ENCODE assay signal across 11 mouse cellular contexts in the genomic region with DNA sequence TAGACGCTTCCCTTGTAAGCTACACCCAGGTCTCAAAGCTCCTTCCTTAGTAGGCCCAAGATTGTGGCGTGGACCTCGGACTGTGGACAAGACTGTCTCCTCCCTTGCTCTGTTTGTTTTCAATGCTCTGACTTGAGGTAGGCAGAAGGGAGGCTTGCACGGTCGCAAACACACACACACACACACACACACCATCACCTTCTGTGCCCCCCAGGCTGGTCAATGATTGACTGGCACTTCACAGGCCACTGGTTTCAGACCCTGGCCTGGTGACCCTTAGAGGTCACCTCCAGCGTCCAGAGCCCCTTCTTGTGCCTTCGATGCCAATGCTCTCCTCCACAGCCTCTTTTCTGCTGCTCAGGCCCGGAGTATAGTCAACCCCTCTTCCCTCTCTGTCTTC. TPM values are rescaled to one million over a fixed set of nuclear protein-coding genes. Genes with fewer than 3 reads are reported as not detected.
DNase-seq lines count a peak whose midpoint lies in the region; ATAC-seq lines count a peak whose summit lies in the region.
"Had no signal": no experiment of that assay in that cellular context is flagged by ENCODE, and none has a peak within 500 bp of the region (broad histone marks: within the 10 kb centered on the region; RNA-seq: fewer than 3 reads in every experiment).

No protein-coding gene starts in this region.

- peak overlapping the region; percentile 34 for H3K4me2 ChIP-seq in liver, embryonic 11.5 days
- peak overlapping the region; percentile 12; the same call in 1 of the 2 replicates for H3K4me2 ChIP-seq in forebrain, embryonic 14.5 days (ENCODE audit: low read length)
- peak overlapping the region; percentile 36 for H3K4me2 ChIP-seq in kidney, embryonic 14.5 days (replicated peaks; ENCODE audit: low read depth, low read length)
- peak overlapping the region; percentile 31 for H3K4me2 ChIP-seq in neural tube, embryonic 13.5 days

- H3K4me1 ChIP-seq in liver, embryonic 11.5 days (replicated peaks; ENCODE audit: control insufficient read depth, insufficient read depth, low read length): peaks cover 10% of the 10 kb centered on the region
- peaks cover 7% of the 10 kb centered on the region for H3K4me1 ChIP-seq in forebrain, embryonic 14.5 days (ENCODE audit: control insufficient read depth, insufficient read depth, low read length)
- peaks cover 27% of the 10 kb centered on the region for H3K4me1 ChIP-seq in kidney, embryonic 14.5 days (ENCODE audit: control insufficient read depth, insufficient read depth, low read length)
- H3K4me1 ChIP-seq in neural tube, embryonic 13.5 days (replicated peaks): peaks cover 35% of the 10 kb centered on the region

- ATAC-seq in liver, embryonic 11.5 days (replicated peaks; ENCODE audit: low FRiP score): no peak
- no peak for ATAC-seq in forebrain, embryonic 14.5 days
- ATAC-seq in kidney, embryonic 14.5 days (ENCODE audit: low FRiP score, low TSS enrichment): peak; percentile 44
- ATAC-seq in neural tube, embryonic 13.5 days (ENCODE audit: low read depth): no peak

- no peaks in the 10 kb centered on the region for H3K9me3 ChIP-seq in liver, embryonic 11.5 days (ENCODE audit: control insufficient read depth, low read length)
- H3K9me3 ChIP-seq in forebrain, embryonic 14.5 days (replicated peaks; ENCODE audit: control insufficient read depth, low read length): no peaks in the 10 kb centered on the region
- no peaks in the 10 kb centered on the region for H3K9me3 ChIP-seq in kidney, embryonic 14.5 days (ENCODE audit: control insufficient read depth, low read length)
- H3K9me3 ChIP-seq in neural tube, embryonic 13.5 days: no peaks in the 10 kb centered on the region

- no peak overlapping the region for H3K4me3 ChIP-seq in liver, embryonic 11.5 days (ENCODE audit: low read depth, low read length)
- H3K4me3 ChIP-seq in forebrain, embryonic 14.5 days (ENCODE audit: low read depth, low read length): no peak overlapping the region
- peak overlapping the region; percentile 14 for H3K4me3 ChIP-seq in kidney, embryonic 14.5 days (ENCODE audit: low read length)
- no peak overlapping the region for H3K4me3 ChIP-seq in neural tube, embryonic 13.5 days

- WGBS in liver, embryonic 11.5 days: 58% methylated on average over 8 of the region's 8 CpGs
- 60% methylated on average over 8 of the region's 8 CpGs for WGBS in forebrain, embryonic 14.5 days
- WGBS in kidney, embryonic 14.5 days: 33% methylated on average over 8 of the region's 8 CpGs
- 54% methylated on average over 8 of the region's 8 CpGs for WGBS in neural tube, embryonic 13.5 days

- DNase-seq in liver, embryonic 11.5 days (ENCODE audit: low spot score): no peak
- no peak for DNase-seq in liver
- no peak for DNase-seq in forebrain, embryonic 14.5 days (ENCODE audit: low spot score)
- DNase-seq in urinary bladder, postnatal 4 days (ENCODE audit: low spot score in 2 of 2): no peak
- DNase-seq in adrenal gland, adult 18-20 months (ENCODE audit: low spot score in 2 of 2): no peak
- DNase-seq in cerebellum, postnatal 4 days (ENCODE audit: low spot score in 2 of 2): no peak
- DNase-seq: gastrocnemius, postnatal 36 days had no signal

- H3K36me3 ChIP-seq in liver, embryonic 11.5 days (ENCODE audit: control insufficient read depth, insufficient read depth, low read length): no peaks in the 10 kb centered on the region
- no peaks in the 10 kb centered on the region for H3K36me3 ChIP-seq in forebrain, embryonic 14.5 days (ENCODE audit: control insufficient read depth, insufficient read depth, low read length)
- no peaks in the 10 kb centered on the region for H3K36me3 ChIP-seq in kidney, embryonic 14.5 days (ENCODE audit: control insufficient read depth, insufficient read depth, low read length)
- no peaks in the 10 kb centered on the region for H3K36me3 ChIP-seq in neural tube, embryonic 13.5 days

- peaks cover 48% of the 10 kb centered on the region for H3K27me3 ChIP-seq in liver, embryonic 11.5 days (replicated peaks; ENCODE audit: control insufficient read depth, insufficient read depth, low read length)
- peaks cover 14% of the 10 kb centered on the region; the same call in 1 of the 2 replicates for H3K27me3 ChIP-seq in forebrain, embryonic 14.5 days (replicated peaks; ENCODE audit: control insufficient read depth, insufficient read depth, low read length)
- H3K27me3 ChIP-seq in kidney, embryonic 14.5 days (ENCODE audit: control insufficient read depth, insufficient read depth, low read length): no peaks in the 10 kb centered on the region
- H3K27me3 ChIP-seq in neural tube, embryonic 13.5 days: peaks cover 41% of the 10 kb centered on the region

- H3K27ac ChIP-seq in liver, embryonic 11.5 days (ENCODE audit: low read depth, low read length): no peak overlapping the region
- H3K27ac ChIP-seq in forebrain, embryonic 14.5 days (ENCODE audit: low read depth, low read length): no peak overlapping the region
- peak overlapping the region; percentile 80 for H3K27ac ChIP-seq in kidney, embryonic 14.5 days (ENCODE audit: low read depth, low read length)
- H3K27ac ChIP-seq in neural tube, embryonic 13.5 days (replicated peaks): peak overlapping the region; percentile 35
- H3K27ac ChIP-seq: liver, embryonic 14.5 days had no signal

- no peak overlapping the region for H3K9ac ChIP-seq in liver, embryonic 11.5 days (ENCODE audit: low read depth, low read length)
- H3K9ac ChIP-seq in forebrain, embryonic 14.5 days (ENCODE audit: low read length): no peak overlapping the region
- H3K9ac ChIP-seq in kidney, embryonic 14.5 days (ENCODE audit: low read depth, low read length): peak overlapping the region; percentile 34; the same call in 1 of the 2 replicates
- peak overlapping the region; percentile 52 for H3K9ac ChIP-seq in neural tube, embryonic 13.5 days
- H3K9ac ChIP-seq: liver, embryonic 14.5 days had no signal

RNA-seq across cellular contexts. Expression of a gene that starts 3.4 kb away (rescaled TPM):
- polyA plus RNA-seq in liver, embryonic 11.5 days (2014; fragmentation: Nextera tagmentation; extraction: Ambion mirVana): 12.4 and 13.5 TPM in 2 replicates
- 5.6 and 5.9 TPM in 2 replicates for polyA plus RNA-seq in forebrain, embryonic 14.5 days (2014; fragmentation: Nextera tagmentation; extraction: Ambion mirVana)
- polyA plus RNA-seq in kidney, embryonic 14.5 days (2014; fragmentation: Nextera tagmentation; extraction: Ambion mirVana): 35.5 and 54.1 TPM in 2 replicates
- 10.4 and 10.9 TPM in 2 replicates for polyA plus RNA-seq in neural tube, embryonic 13.5 days (2015; fragmentation: Nextera tagmentation; extraction: Ambion mirVana)
- 1 to 10 TPM; 2.5 to 3.4 TPM for total RNA-seq in adrenal gland, adult 18-20 months (2021)

RNA-seq across cellular contexts. Expression of a gene that starts 8.6 kb away (rescaled TPM):
- polyA plus RNA-seq in liver, embryonic 11.5 days (2014; fragmentation: Nextera tagmentation; extraction: Ambion mirVana): 6.4 and 8.5 TPM in 2 replicates
- 6.1 and 6.9 TPM in 2 replicates for polyA plus RNA-seq in forebrain, embryonic 14.5 days (2014; fragmentation: Nextera tagmentation; extraction: Ambion mirVana)
- 10.7 and 14.8 TPM in 2 replicates for polyA plus RNA-seq in kidney, embryonic 14.5 days (2014; fragmentation: Nextera tagmentation; extraction: Ambion mirVana)
- 7.4 and 8.7 TPM in 2 replicates for polyA plus RNA-seq in neural tube, embryonic 13.5 days (2015; fragmentation: Nextera tagmentation; extraction: Ambion mirVana)
- 1 to 10 TPM; 5.3 to 6.2 TPM for total RNA-seq in adrenal gland, adult 18-20 months (2021)

RNA-seq across cellular contexts. Expression of a gene that starts 22.6 kb away (rescaled TPM):
- polyA plus RNA-seq in liver, embryonic 11.5 days (2014; fragmentation: Nextera tagmentation; extraction: Ambion mirVana): 0.53 and 0.88 TPM in 2 replicates
- 0.32 and 0.36 TPM in 2 replicates for polyA plus RNA-seq in forebrain, embryonic 14.5 days (2014; fragmentation: Nextera tagmentation; extraction: Ambion mirVana)
- 0.84 and 2.2 TPM in 2 replicates for polyA plus RNA-seq in kidney, embryonic 14.5 days (2014; fragmentation: Nextera tagmentation; extraction: Ambion mirVana)
- polyA plus RNA-seq in neural tube, embryonic 13.5 days (2015; fragmentation: Nextera tagmentation; extraction: Ambion mirVana): 0.73 and 0.79 TPM in 2 replicates
- 100 to 1,000 TPM; 313 to 497 TPM for total RNA-seq in adrenal gland, adult 18-20 months (2021)
- polyA plus RNA-seq: liver, embryonic 14.5 days had no signal

RNA-seq across cellular contexts. Expression of a gene that starts 25.3 kb away (rescaled TPM):
- polyA plus RNA-seq in liver, embryonic 11.5 days (2014; fragmentation: Nextera tagmentation; extraction: Ambion mirVana): 0.65 and 0.89 TPM in 2 replicates
- polyA plus RNA-seq in forebrain, embryonic 14.5 days (2014; fragmentation: Nextera tagmentation; extraction: Ambion mirVana): 0.23 TPM in 1 of 2 replicates, not detected in the other
- polyA plus RNA-seq in kidney, embryonic 14.5 days (2014; fragmentation: Nextera tagmentation; extraction: Ambion mirVana): 1.3 and 2.3 TPM in 2 replicates
- polyA plus RNA-seq in neural tube, embryonic 13.5 days (2015; fragmentation: Nextera tagmentation; extraction: Ambion mirVana): 0.42 and 2.1 TPM in 2 replicates
- 1 to 10 TPM in 1 of 2 experiments, not detected in 1; 3.5 TPM for total RNA-seq in adrenal gland, adult 18-20 months (2021)
- polyA plus RNA-seq: testis, adult 2 months had no signal

RNA-seq across cellular contexts. Expression of a gene that starts 29.9 kb away (rescaled TPM):
- 99.4 and 100 TPM in 2 replicates for polyA plus RNA-seq in liver, embryonic 11.5 days (2014; fragmentation: Nextera tagmentation; extraction: Ambion mirVana)
- polyA plus RNA-seq in forebrain, embryonic 14.5 days (2014; fragmentation: Nextera tagmentation; extraction: Ambion mirVana): 279 and 290 TPM in 2 replicates
- polyA plus RNA-seq in kidney, embryonic 14.5 days (2014; fragmentation: Nextera tagmentation; extraction: Ambion mirVana): 83.8 and 101 TPM in 2 replicates
- polyA plus RNA-seq in neural tube, embryonic 13.5 days (2015; fragmentation: Nextera tagmentation; extraction: Ambion mirVana): 239 and 265 TPM in 2 replicates
- 10 to 100 TPM; 89.5 to 94.5 TPM for total RNA-seq in adrenal gland, adult 18-20 months (2021)

Comparison
In these comparisons a context has a peak if more than half of its experiments do, and no peak if none do; other contexts are left out.
1. H3K27ac ChIP-seq: peak in kidney, embryonic 14.5 days (single experiment) and neural tube, embryonic 13.5 days (single experiment); none in liver, embryonic 11.5 days (single experiment) and forebrain, embryonic 14.5 days (single experiment).
2. H3K9ac ChIP-seq: peak in kidney, embryonic 14.5 days (single experiment) and neural tube, embryonic 13.5 days (single experiment); none in liver, embryonic 11.5 days (single experiment) and forebrain, embryonic 14.5 days (single experiment).
3. Peak in every context shown above with its lines, with median percentiles within 50 percentile points of each other: H3K4me2 ChIP-seq.